Mouse (Mus musculus) bone marrow, adult 2 months (tissue): ENCODE data around the gene Ggps1.
A peak's percentile ranks its signal among the peaks of the same experiment; 100 is the strongest.

ENCODE experiments used
- CTCF ChIP-seq: fragments of 200-500 bp; IDR thresholded peaks from 2 replicates; pipeline ENCODE4 v1.5.1; 2011; ENCODE audit warnings: low read length, control low read depth; ENCODE audit not compliant: control insufficient read depth, insufficient read depth
- POLR2A ChIP-seq: fragments of 200-500 bp; IDR thresholded peaks from 2 replicates; pipeline ENCODE4 v1.6.1; 2011; ENCODE audit warnings: low read depth, mild to moderate bottlenecking, control low read depth, low read length, borderline replicate concordance; ENCODE audit not compliant: control insufficient read depth

DNA sequence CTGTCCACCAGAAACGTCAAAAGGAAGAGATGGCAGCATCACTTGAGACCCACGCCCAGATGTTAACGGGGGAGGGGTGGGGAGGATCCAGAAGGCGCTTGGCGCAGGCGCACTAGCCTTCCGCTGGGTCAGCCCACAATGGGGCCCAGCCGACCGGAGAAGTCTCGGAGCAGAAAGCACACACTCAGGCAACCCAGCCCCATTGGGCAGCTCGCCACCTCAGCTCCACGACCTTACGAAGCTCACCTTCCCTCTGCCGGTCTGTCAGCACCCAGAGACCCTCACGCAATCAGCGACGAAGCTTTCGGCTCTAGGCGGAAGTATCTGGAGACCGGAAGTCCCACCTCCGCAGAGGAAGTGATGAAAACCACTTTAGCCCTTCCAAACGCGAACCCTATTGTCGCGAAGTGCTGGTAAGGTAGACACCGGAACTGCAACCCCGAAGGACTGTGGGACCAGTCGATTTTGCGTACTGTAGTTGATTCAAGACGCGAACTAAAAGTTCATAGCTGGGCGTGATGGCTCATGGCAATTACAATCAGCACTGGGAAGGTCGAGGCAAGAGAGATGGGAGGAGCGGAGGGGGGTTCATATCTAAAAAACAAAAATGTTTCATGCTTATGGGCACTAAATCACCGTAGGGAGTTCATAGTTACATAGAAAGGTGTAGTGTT lies 23.9 kb downstream of the Ggps1 start, which contains the start of gene Tbce:
- TF ChIP-seq POLR2A (peak; percentile 78), CTCF (peak; percentile 14; the same call in 1 of the 2 replicates)
